Mouse (Mus musculus): ENCODE results near the gene Ptgfrn.

GRCm38 (mm10) chr3:101031456-101032142, 78.5 kb downstream of the Ptgfrn start:
- TF ChIP-seq CTCF (IDR thresholded peaks at IDR 0.05; ENCODE audit: low read depth) (no peak), EP300 (IDR thresholded peaks at IDR 0.05; ENCODE audit: low read depth) (no peak)

Data from liver, postnatal 0 days (tissue).